Mouse (Mus musculus): ENCODE measurements around the gene Aadat. TPM values are rescaled to one million over a fixed set of nuclear protein-coding genes. Genes with fewer than 3 reads are reported as not detected.
"Not testable (repeated sequence)": the region's sequence is repeated elsewhere in the genome, so short reads cannot be mapped to it uniquely, and the experiment has no call there.

The Aadat gene
- polyA plus RNA-seq (2014; fragmentation: Nextera tagmentation; extraction: Ambion mirVana), result 1.5 and 2.8 TPM in 2 replicates

DNA sequence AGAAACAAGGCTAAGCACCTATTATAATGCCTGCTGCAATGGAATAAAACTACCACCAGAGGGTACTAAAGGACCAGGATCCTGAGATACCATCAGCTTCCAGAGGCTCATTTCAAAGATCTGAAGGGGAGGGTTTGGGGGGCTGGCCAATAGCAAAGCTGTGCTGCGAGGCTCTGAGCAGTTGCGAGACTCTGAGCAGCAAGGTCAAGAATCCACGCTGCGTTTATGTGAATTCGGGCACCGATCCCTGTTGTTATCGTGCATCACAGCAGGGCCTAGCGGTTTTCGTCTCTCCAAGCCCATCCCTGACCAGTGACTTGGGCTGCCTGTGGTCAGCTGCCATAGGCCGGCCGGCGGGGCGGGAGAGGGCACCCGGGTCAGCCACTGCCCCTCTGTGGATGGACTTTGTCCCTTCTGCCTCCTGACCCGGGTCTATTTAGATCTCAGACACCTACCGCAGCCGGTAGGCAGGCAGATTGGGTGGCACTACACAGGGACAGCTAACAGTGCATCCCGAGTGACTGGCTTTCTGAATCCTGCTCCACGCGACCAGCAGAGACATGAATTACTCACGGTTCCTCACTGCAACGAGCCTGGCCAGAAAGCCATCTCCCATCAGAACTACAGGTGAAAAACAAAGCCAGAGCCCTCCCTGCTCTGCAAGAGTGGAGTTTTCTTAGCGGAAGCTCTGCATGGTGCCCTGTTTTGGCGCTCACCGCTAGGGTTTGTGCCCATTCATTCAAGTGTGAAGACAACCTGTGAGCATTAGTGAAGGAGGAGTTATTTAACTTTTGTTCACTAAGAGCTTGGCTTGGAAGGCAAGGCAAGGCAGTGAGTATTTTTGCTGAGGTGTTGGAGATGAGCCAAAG lies at the start of gene Aadat:
Aadat (plus strand) TSS at position 280 of the 869 bp plus-strand sequence.
- H3K27ac ChIP-seq (ENCODE audit: low read depth, low read length), result no peak within 1 kb of the TSS
- peak within 1 kb of the TSS; percentile 53 for H3K4me3 ChIP-seq (ENCODE audit: low read depth, low read length)
- H3K4me2 ChIP-seq, result peak within 1 kb of the TSS; percentile 86
- peak; percentile 98 for DNase-seq (ENCODE audit: low spot score, missing footprints)
- H3K36me3 ChIP-seq (ENCODE audit: control insufficient read depth, insufficient read depth, low read length), result no peaks in the 10 kb centered on the region
- ATAC-seq (ENCODE audit: low FRiP score), result peak; percentile 98
- H3K9me3 ChIP-seq (ENCODE audit: control insufficient read depth, low read length), result no peaks in the 10 kb centered on the region
- WGBS, result under 1% methylated on average over 25 of the region's 25 CpGs
- H3K9ac ChIP-seq (ENCODE audit: low read length), result peak within 1 kb of the TSS; percentile 79
- peaks cover 4% of the 10 kb centered on the region; the same call in 1 of the 2 replicates for H3K4me1 ChIP-seq (ENCODE audit: control insufficient read depth, insufficient read depth, low read length)
- H3K27me3 ChIP-seq (ENCODE audit: control insufficient read depth, insufficient read depth, low read length), result no peaks in the 10 kb centered on the region

DNA sequence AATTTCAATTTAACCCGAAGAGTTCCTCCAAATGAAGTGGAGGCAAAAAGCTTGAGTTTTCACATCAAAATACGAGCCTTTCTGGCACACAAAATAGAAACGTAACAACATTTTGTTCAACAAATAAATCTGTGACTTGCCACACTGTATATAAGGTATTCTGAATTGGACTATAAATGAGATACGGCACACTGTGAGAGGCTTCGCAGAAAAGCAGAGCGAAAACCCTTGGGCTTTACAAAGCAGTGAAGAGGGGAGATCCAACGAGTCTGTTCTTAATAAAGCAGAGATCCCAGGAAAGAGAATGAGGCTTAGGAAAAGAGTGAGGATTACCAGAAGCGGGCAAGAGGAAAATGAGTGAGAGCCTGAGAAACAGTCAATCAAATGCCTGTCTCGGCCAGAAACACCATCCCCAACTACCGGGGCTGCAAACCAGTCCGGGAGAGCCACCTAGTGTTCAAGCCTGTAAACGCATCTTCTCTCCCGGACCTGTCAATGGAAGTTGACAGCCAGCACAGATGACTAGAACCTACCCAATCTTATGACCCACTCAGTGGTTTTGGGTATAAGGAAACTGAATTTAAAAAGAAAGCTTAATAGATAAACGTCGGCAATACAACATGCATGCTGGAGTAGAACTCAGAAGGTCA lies 38.9 kb upstream of the Aadat start:
- Histone ChIP-seq H3K27me3 (ENCODE audit: control insufficient read depth, insufficient read depth, low read length) (no peaks in the 10 kb centered on the region), H3K4me3 (ENCODE audit: low read depth, low read length) (no peak overlapping the region), H3K27ac (ENCODE audit: low read depth, low read length) (no peak overlapping the region), H3K9me3 (ENCODE audit: control insufficient read depth, low read length) (no peaks in the 10 kb centered on the region), H3K9ac (ENCODE audit: low read length) (no peak overlapping the region), H3K36me3 (ENCODE audit: control insufficient read depth, insufficient read depth, low read length) (no peaks in the 10 kb centered on the region), H3K4me1 (ENCODE audit: control insufficient read depth, insufficient read depth, low read length) (no peaks in the 10 kb centered on the region), H3K4me2 (no peak overlapping the region)
- WGBS, result 37% methylated on average over 15 of the region's 15 CpGs
- DNase-seq (ENCODE audit: low spot score, missing footprints), result peak; percentile 96
- peak; percentile 90 for ATAC-seq (ENCODE audit: low FRiP score)

DNA sequence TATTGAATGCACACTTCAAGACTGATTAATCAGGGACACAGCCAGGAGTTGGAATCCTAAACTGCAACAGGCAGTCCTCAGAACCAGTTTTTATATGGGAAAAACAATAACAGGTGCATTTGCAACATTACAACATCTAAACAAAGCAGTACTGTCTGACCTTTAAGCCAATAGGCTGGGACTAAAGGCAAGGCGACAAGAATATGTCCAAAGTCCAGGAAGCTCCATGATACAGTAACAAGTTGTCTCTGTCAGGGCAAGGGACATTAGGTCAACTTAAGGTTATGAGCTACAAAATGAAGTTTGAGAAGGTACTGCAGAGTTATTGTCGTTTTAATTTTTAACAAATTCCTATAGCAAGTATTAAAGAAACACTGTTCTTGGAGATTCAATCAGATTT lies 15.6 kb upstream of the Aadat start:
- no peak overlapping the region for H3K4me3 ChIP-seq (ENCODE audit: low read depth, low read length)
- no peaks in the 10 kb centered on the region for H3K9me3 ChIP-seq (ENCODE audit: control insufficient read depth, low read length)
- H3K4me1 ChIP-seq (ENCODE audit: control insufficient read depth, insufficient read depth, low read length), result no peaks in the 10 kb centered on the region
- no peak overlapping the region for H3K27ac ChIP-seq (ENCODE audit: low read depth, low read length)
- 81% methylated on average over 2 of the region's 2 CpGs for WGBS
- H3K9ac ChIP-seq (ENCODE audit: low read length), result no peak overlapping the region
- H3K36me3 ChIP-seq (ENCODE audit: control insufficient read depth, insufficient read depth, low read length), result no peaks in the 10 kb centered on the region
- H3K4me2 ChIP-seq, result no peak overlapping the region
- DNase-seq (ENCODE audit: low spot score, missing footprints) (no peak), ATAC-seq (ENCODE audit: low FRiP score) (no peak)
- H3K27me3 ChIP-seq (ENCODE audit: control insufficient read depth, insufficient read depth, low read length), result no peaks in the 10 kb centered on the region

DNA sequence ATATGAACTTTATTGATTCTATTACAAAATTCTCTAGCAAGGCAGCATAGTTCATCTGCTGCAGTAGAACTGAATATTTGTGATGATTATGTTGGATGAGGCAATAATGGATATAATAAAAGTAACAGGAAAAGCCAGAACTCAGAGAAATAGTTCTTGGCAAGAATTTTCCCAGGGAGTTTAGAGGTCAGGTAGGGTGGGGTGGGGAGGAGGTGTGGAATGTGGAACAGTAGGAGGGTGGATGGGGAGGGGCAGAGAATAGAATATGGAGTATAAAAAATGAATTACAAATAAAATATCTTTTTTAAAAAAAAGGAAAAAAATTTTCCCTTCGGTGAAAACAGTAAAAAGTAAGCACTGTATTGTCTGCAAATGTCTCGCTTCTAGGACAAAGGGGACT lies 13.9 kb upstream of the Aadat start:
- no peaks in the 10 kb centered on the region for H3K4me1 ChIP-seq (ENCODE audit: control insufficient read depth, insufficient read depth, low read length)
- H3K4me3 ChIP-seq (ENCODE audit: low read depth, low read length), result no peak overlapping the region
- no peaks in the 10 kb centered on the region for H3K27me3 ChIP-seq (ENCODE audit: control insufficient read depth, insufficient read depth, low read length)
- no peaks in the 10 kb centered on the region for H3K9me3 ChIP-seq (ENCODE audit: control insufficient read depth, low read length)
- WGBS, result 93% methylated on average over 2 of the region's 2 CpGs
- H3K27ac ChIP-seq (ENCODE audit: low read depth, low read length), result no peak overlapping the region
- no peak overlapping the region for H3K9ac ChIP-seq (ENCODE audit: low read length)
- no peak for DNase-seq (ENCODE audit: low spot score, missing footprints)
- no peak for ATAC-seq (ENCODE audit: low FRiP score)
- no peaks in the 10 kb centered on the region for H3K36me3 ChIP-seq (ENCODE audit: control insufficient read depth, insufficient read depth, low read length)
- no peak overlapping the region for H3K4me2 ChIP-seq

DNA sequence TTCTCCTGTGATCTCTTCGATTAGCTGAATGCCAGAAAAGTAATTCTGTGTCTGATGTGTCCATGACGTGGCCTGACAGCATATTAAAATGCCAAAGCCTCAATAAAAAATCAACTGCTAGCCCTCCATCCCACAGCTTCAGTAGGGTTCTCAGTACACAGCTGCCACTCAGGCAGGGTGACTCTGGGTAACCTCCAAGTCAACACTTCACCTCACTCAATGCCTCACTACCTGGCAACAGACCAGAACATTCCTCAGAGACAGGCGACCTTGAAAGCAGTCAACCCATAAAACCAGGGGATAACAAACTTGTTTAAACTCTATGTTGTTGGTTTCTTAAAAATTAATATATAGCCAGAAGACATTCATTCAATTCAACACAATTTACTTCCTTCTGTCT lies 13.3 kb upstream of the Aadat start:
- Histone ChIP-seq H3K4me2 (no peak overlapping the region), H3K9ac (ENCODE audit: low read length) (no peak overlapping the region), H3K9me3 (ENCODE audit: control insufficient read depth, low read length) (no peaks in the 10 kb centered on the region), H3K27me3 (ENCODE audit: control insufficient read depth, insufficient read depth, low read length) (no peaks in the 10 kb centered on the region), H3K4me3 (ENCODE audit: low read depth, low read length) (no peak overlapping the region), H3K27ac (ENCODE audit: low read depth, low read length) (no peak overlapping the region), H3K36me3 (ENCODE audit: control insufficient read depth, insufficient read depth, low read length) (no peaks in the 10 kb centered on the region), H3K4me1 (ENCODE audit: control insufficient read depth, insufficient read depth, low read length) (no peaks in the 10 kb centered on the region)
- no peak for ATAC-seq (ENCODE audit: low FRiP score)
- WGBS, result 72% methylated on average over 3 of the region's 3 CpGs
- no peak for DNase-seq (ENCODE audit: low spot score, missing footprints)

DNA sequence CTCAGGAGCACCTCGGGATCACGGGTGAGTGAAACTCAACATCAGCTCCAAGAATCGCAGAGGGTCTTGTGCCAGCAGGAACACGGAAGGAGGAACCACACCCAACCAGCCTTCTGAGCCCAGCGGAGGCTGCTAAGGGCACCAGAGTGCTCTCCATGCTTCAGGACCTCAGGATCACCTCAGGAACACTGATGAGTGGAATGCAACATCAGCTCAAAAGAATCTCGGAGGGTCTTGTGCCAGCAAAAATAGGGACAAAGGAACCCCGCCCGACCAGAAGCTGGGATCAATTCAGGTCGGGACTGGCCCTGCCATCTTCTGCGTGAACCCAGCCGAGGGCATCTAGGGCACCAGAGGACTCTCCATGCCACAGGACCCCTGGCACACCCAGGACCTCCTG lies 11.1 kb upstream of the Aadat start:
- WGBS, result 88% methylated on average over 11 of the region's 11 CpGs
- Histone ChIP-seq H3K36me3 (ENCODE audit: control insufficient read depth, insufficient read depth, low read length) (no peaks in the 10 kb centered on the region), H3K9me3 (ENCODE audit: control insufficient read depth, low read length) (no peaks in the 10 kb centered on the region), H3K27ac (ENCODE audit: low read depth, low read length) (no peak overlapping the region), H3K4me1 (ENCODE audit: control insufficient read depth, insufficient read depth, low read length) (no peaks in the 10 kb centered on the region), H3K27me3 (ENCODE audit: control insufficient read depth, insufficient read depth, low read length) (no peaks in the 10 kb centered on the region), H3K4me3 (ENCODE audit: low read depth, low read length) (no peak overlapping the region), H3K9ac (ENCODE audit: low read length) (no peak overlapping the region), H3K4me2 (no peak overlapping the region)
- DNase-seq (ENCODE audit: low spot score, missing footprints) (no peak), ATAC-seq (ENCODE audit: low FRiP score) (no peak)

DNA sequence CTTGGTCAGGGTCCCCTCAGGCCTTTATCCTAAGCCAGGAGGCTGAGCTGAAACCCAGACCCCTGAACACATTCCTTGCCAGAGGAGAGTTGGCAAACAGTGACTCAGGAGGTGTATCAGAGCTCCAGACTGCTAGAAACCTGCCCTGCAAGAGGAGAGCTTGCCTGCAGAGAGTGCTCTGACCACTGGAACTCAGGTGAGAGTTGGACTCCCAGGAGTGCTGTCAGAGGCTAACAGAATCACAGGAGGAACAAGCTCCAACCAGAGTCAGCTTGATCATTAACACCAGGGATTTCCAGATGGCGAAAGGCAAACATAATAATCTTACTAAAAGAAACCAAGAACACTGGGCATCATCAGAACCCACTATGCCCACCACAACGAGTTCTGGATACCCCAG lies 10.7 kb upstream of the Aadat start:
- not testable (repeated sequence) for H3K9ac ChIP-seq (ENCODE audit: low read length); H3K27ac ChIP-seq (ENCODE audit: low read depth, low read length); ATAC-seq (ENCODE audit: low FRiP score); H3K4me1 ChIP-seq (ENCODE audit: control insufficient read depth, insufficient read depth, low read length); H3K36me3 ChIP-seq (ENCODE audit: control insufficient read depth, insufficient read depth, low read length); H3K4me2 ChIP-seq; DNase-seq (ENCODE audit: low spot score, missing footprints); H3K9me3 ChIP-seq (ENCODE audit: control insufficient read depth, low read length); H3K4me3 ChIP-seq (ENCODE audit: low read depth, low read length); H3K27me3 ChIP-seq (ENCODE audit: control insufficient read depth, insufficient read depth, low read length)
- 81% methylated on average over 2 of the region's 2 CpGs for WGBS

DNA sequence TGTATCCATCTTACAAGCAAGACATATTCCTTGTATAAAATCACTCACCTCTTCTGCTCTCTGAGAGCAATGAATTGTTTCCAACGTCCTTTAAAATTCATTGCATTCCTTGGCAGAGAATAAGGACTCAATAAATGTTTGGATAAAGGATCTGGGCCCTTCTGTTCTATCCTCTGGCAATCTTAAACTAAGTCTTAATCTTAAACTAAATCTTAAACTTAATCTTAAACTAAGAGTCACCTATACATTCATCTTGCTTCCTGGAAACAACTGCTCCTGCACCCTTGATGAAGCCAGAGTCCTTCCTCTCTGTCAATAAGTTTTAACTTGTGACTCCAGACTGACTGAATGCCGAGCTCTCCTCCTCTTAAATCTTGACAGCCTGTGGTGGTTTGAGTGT lies 2.6 kb upstream of the Aadat start, which contains the start of gene Gm10283:
Gm10283 (minus strand) TSS at position 101 of the 400 bp plus-strand sequence.
- no peak for ATAC-seq (ENCODE audit: low FRiP score)
- no peaks in the 10 kb centered on the region for H3K27me3 ChIP-seq (ENCODE audit: control insufficient read depth, insufficient read depth, low read length)
- no peak within 1 kb of the TSS for H3K9ac ChIP-seq (ENCODE audit: low read length)
- no peak for DNase-seq (ENCODE audit: low spot score, missing footprints)
- H3K4me3 ChIP-seq (ENCODE audit: low read depth, low read length), result no peak within 1 kb of the TSS
- no peaks in the 10 kb centered on the region for H3K9me3 ChIP-seq (ENCODE audit: control insufficient read depth, low read length)
- no peak within 1 kb of the TSS for H3K27ac ChIP-seq (ENCODE audit: low read depth, low read length)
- no peaks in the 10 kb centered on the region for H3K36me3 ChIP-seq (ENCODE audit: control insufficient read depth, insufficient read depth, low read length)
- H3K4me2 ChIP-seq, result no peak within 1 kb of the TSS
- H3K4me1 ChIP-seq (ENCODE audit: control insufficient read depth, insufficient read depth, low read length), result peaks cover 4% of the 10 kb centered on the region; the same call in 1 of the 2 replicates
- WGBS, result 65% methylated on average over 2 of the region's 2 CpGs

DNA sequence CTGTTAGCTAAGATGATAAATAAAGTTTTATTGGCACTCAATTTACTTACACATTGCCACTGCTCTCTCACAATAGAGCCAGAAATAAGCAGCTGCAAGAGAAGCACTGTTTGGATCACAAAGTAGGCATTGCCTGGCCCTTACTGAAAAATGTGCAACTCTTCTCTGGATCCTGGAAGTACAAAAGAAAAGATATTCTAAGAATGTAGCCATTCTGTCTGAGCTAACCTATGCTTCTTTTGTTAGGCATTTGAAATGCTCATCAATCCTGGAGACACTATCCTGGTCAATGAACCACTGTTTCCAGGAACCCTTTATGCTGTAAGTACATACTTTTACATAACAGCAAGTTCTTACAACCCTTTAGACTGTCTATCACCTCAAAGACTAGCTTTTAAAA lies 12.6 kb downstream of the Aadat start:
- ATAC-seq (ENCODE audit: low FRiP score) (no peak), DNase-seq (ENCODE audit: low spot score, missing footprints) (no peak)
- no peak overlapping the region for H3K4me3 ChIP-seq (ENCODE audit: low read depth, low read length)
- no peaks in the 10 kb centered on the region for H3K36me3 ChIP-seq (ENCODE audit: control insufficient read depth, insufficient read depth, low read length)
- no peak overlapping the region for H3K9ac ChIP-seq (ENCODE audit: low read length)
- H3K4me2 ChIP-seq, result no peak overlapping the region
- no peaks in the 10 kb centered on the region for H3K9me3 ChIP-seq (ENCODE audit: control insufficient read depth, low read length)
- no peak overlapping the region for H3K27ac ChIP-seq (ENCODE audit: low read depth, low read length)
- no peaks in the 10 kb centered on the region for H3K4me1 ChIP-seq (ENCODE audit: control insufficient read depth, insufficient read depth, low read length)
- H3K27me3 ChIP-seq (ENCODE audit: control insufficient read depth, insufficient read depth, low read length), result no peaks in the 10 kb centered on the region
